Mouse (Mus musculus) skeletal muscle tissue, adult 2 months (tissue): Measurements from ENCODE around the gene Tti1.
A peak's percentile ranks its signal among the peaks of the same experiment; 100 is the strongest.
"Not testable (repeated sequence)": the region's sequence is repeated elsewhere in the genome, so short reads cannot be mapped to it uniquely, and the experiment has no call there.

ENCODE experiments used
- DNase-seq: peaks from one replicate; pipeline ENCODE4 v3.0.0-alpha.2; 2012; ENCODE audit warnings: low read depth, low spot score

The Tti1 gene

DNA sequence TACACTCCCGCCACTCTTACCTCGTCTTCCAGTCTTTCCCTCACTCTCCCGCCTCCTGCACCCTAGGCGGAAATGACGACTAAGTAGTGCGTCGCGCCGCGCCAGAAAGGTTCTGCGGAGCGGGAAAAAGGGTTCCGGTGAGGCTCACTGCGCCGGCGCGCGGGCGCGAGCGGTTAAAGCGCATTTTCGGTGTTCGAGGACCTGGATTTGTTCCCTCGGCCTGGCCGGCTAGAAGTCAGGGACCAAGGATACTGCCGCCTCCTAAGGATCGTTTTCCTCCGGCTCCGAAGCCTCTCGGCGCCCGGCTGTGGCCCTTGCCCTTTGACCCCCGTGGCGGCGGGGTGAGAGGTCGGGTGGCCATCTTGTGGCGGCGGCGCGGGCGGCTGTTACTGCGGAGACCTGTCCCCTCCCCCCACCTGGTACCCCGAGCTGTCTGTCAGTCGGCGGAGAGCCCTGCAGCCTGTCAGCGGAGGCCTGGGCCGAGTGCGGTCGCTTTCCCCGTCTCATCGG, at the start of gene Tti1, which contains the start of gene Rprd1b:
TSS of gene Tti1 (minus strand) at position 80 of the 510 bp plus-strand sequence.
TSS of gene Rprd1b (plus strand) at position 144 of the 510 bp plus-strand sequence.
- DNase-seq = peak; percentile 87

DNA sequence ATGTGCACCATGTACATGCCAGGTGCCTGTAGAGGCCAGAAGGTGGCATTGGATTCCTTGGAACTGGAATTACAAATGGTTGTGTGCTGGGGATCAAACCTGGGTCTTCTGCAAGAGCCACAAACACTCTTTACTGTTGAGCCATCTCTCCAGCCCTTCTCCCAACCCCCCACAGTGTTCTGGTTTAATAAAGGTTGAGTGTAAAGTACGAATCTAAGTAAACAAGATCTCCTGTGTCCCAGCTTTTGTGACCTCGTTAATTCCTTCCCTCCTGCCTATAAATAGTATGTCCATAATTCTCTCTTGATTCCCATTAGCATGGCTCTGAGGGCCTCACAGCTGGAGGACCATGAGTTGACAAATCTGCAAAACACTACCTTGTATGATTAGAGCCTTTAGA, 49.7 kb upstream of the Tti1 start:
- no peak for DNase-seq

- DNase-seq = no peak
These were observed 48.5 kb upstream of the Tti1 start for GRCm38 (mm10) chr2:158076690-158077089.

DNA sequence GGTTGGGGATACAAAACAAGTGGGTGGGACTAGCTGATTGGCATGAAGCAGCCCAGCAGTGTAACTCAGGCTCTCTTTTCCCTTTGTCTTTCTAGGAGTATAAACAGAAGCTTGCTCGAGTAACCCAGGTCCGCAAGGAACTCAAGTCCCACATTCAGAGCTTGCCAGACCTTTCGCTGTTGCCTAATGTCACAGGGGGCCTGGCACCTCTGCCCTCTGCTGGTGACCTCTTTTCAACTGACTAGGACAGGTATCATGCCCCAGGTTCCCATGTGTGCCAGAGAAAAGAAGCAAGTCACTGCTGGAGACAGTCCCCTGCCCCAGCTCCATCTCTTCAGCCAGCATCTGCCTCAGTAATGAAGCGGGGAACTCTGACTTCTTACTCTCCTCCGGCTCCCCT, 46.6 kb upstream of the Tti1 start:
- DNase-seq = no peak

DNA sequence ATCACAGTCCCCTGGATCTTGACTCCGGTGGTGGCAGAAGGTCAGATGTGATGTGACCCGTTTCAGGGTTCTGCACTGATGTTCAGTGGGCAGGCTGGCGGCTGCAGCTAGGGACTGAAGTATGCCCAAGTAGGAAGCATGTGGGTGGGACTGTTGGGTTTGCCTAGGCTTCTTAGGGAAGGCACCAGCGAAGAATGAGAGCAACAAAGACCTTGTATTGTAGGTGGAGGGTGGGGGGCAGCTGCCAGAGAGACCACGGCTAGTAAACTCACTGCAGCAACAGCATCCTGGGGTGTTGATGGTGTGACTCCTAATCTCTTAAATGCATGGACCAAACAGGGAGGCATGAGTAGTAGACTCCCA, 43.4 kb upstream of the Tti1 start:
- DNase-seq = no peak

GRCm38 (mm10) chr2:158070885-158071632, 42.8 kb upstream of the Tti1 start:
- DNase-seq = no peak

DNA sequence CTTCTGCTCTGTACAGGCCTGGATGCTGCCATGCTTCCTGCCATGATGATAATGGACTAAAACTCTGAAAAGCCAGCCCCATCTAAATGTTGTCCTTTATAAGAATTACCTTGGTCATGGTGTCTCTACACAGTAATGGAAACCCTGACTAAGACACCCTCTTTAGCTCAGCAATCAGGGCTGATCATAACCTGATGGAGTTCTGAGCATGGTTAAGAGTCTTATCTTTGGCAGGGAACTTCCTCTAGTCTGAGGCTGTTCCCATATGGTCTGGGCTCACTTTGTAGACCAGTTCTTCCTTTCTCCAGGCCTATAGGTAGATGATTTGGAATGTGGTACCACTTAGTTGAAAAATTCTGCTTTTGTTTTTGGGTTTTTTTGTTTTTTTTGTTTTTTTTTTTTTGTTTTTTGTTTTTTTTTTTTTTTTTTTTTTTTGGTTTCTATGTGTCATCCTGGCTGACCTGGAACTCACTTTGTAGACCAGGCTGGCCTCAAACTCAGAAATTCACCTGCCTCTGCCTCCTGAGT, 40.3 kb upstream of the Tti1 start:
- no peak for DNase-seq

DNA sequence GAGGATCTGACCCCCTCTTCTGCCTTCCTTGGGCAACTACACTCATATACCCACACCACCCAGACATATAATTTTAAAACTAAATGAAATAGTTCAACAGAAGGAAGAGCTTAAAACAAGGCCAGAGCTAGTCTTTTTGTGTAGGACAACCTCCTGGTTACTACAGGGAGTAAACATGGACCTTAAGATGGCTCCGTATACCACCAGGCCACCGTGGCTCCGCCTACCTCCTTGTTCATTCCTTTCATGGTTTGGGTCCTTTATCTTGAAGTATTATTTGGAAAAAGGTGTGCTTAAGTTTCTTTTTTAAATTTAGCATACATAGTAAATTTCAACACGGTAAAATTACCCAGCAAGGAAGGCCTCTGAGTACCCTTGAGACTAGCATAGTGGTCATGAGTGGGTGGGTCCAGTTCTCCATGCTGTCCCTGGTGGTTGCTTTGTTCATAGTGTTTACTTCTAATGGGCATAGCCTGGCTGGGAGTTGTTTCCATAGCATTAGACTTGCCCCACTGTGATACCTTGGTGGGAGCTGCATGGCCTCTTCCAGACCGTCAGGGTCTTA, 39.1 kb upstream of the Tti1 start:
- no peak for DNase-seq

DNA sequence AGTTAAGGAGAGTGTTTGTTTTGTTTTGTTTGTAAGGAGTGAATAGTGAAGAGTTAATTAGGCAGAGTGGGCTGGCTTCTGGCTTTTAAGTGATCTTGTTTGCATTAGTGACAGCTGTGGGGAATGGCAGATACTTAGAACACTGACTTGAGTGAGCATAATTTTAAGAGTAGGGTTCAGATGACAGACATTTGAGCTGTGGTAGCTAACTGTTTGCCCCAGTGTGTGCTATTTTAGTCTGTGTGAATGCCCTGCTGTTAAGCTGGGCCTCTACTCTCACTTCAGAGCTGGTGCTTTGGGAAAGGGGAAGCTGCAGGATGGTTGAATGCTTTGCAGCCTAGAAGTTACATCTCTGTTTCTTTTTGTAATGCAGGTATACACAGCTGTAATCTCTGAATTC, 38.2 kb upstream of the Tti1 start:
- peak; percentile 80 for DNase-seq

GRCm38 (mm10) chr2:158065064-158065463, 36.8 kb upstream of the Tti1 start:
- DNase-seq = no peak

GRCm38 (mm10) chr2:158064571-158065048, 36.4 kb upstream of the Tti1 start:
- DNase-seq = no peak

DNA sequence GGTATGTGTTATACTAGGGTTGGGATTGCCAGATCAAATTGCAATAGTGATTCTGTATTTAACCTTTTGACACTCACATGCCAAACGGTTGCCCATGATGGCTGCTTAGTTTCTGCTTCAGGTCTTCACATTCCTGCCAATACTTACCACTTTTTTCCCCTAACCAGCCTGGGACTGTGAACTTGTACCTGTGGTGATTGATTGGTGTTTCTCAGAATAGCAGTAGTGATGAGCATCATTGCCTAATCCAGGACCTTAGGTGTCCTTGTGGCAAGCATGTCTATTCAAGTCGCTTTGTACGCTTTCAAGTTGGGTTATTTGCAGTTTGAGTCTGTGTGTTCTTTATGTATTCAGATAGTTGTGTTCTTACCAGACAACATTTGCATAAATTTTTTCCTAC, 34.8 kb upstream of the Tti1 start:
- no peak for DNase-seq

DNA sequence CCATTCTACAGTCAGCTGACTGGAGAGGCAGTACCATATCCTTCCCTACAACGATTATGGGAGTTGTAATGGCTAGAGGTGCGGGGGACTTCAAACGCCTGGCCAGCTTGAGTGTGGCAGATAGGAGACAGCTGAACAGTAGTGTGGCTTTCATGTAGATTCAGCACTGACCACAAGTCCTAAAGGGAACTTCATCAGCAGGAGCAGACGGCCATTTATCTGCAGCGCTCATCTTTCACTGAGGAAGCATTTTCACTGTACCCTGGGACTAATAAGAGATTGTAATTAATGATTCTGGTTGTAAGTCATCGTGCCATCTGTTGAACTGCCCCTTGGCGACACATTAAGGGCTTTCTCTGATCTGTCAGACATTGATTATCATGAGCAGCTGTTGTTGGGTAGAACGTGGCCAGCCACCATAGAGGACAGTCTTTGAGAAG, 31.5 kb upstream of the Tti1 start:
- DNase-seq = no peak

- DNase-seq = no peak
These were observed 30.3 kb upstream of the Tti1 start for GRCm38 (mm10) chr2:158058534-158058933.

DNA sequence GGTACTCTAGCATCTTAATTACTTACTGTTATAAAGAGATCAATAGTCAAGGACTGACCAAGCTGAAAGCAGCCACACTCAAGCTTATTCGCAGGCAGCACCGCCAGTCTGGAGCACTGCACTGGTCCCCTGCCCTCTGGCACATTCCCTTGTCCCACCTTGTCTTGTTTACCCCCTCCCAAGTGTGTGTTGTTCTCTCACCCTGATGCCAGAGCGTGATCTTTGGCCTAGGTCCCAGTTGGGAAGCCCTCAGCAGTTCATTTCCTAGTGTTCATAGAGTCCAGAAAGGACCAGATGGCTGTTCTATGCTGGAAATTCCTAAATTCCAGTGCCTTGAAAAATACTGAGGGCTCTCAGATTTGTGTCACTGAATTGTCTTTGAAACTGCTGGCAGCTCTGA, 28.8 kb upstream of the Tti1 start:
- DNase-seq = no peak

DNA sequence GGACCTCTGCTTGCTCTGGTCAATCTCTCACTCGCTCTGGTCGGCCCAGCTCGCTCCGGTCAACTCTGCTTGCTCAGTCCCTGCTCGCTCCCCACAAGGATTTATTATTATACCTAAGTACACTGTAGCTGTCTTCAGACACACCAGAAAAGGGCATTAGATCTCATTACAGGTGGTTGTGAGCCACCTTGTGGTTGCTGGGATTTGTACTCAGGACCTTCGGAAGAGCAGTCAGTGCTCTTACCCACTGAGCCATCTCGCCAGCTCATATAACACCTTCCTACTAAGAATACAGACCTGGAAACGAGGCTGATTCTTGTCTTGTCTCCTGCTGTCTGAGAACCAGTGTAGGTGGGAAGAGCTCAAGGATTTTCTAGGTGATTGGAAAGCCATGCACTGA, 27.1 kb upstream of the Tti1 start:
- DNase-seq = not testable (repeated sequence)

- no peak for DNase-seq
These were observed 26.4 kb upstream of the Tti1 start for GRCm38 (mm10) chr2:158054596-158054995.

DNA sequence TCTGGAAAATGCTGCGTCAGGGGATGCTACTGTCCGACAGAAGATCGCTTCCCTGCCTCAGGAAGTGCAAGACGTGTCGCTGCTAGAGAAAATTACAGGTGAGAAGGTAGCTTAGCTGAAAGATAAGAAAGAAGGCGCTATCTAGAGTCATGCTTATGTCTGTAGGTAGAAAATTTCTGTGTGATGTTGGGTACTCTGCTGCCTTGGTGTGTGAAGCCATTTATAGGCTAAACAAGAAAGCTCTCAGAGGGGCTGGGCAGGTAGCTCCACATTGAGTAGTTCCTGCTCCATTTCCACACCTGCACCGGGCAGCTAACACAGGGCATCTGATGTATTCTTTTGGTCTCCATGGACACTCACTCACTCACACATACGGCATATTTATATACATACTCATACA, 21.9 kb upstream of the Tti1 start:
- DNase-seq = no peak

GRCm38 (mm10) chr2:158048718-158049117, 20.5 kb upstream of the Tti1 start:
- no peak for DNase-seq

DNA sequence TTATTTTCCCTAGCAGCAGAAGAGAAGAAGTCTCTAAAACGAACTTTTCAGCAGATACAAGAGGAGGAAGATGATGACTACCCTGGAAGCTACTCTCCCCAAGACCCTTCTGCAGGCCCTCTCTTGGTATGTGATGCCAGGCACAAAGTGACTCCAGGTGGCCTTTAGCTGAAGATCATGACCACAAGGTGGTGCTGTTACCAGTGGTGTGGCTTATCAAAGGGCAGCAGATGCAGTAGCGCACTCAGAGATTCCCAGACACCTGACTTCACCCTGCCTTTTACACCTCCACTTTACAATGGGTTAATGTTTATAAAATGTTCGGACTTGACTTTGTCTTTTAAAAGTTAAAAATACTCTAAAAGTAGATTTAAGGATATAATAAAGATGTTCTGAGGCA, 19.7 kb upstream of the Tti1 start:
- DNase-seq = peak; percentile 60

- no peak for DNase-seq
These were observed 18.0 kb upstream of the Tti1 start for GRCm38 (mm10) chr2:158046186-158046585.

DNA sequence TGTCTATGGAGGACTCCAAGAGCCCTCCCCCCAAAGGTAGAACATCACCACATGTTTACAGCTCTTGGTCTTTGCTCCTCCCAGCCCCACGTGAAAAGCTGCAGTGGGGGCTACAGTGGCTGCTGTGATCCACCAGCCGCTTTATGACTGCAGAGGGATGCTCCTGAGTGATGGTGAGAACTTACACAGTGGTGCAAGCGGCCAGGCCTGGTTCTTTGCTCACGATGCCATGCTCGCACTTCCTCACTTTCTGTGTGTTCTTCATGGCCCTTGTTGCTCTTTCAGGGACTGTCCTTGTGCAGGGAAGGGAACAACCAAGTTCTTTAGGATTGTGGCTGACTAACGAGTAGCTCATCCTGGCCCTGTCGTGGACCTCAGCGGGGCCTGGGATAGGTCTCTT, 15.3 kb upstream of the Tti1 start:
- DNase-seq = no peak

GRCm38 (mm10) chr2:158040396-158040795, 12.2 kb upstream of the Tti1 start:
- no peak for DNase-seq
